Comparison of ENCODE assay signal across 12 mouse cellular contexts in the genomic region with DNA sequence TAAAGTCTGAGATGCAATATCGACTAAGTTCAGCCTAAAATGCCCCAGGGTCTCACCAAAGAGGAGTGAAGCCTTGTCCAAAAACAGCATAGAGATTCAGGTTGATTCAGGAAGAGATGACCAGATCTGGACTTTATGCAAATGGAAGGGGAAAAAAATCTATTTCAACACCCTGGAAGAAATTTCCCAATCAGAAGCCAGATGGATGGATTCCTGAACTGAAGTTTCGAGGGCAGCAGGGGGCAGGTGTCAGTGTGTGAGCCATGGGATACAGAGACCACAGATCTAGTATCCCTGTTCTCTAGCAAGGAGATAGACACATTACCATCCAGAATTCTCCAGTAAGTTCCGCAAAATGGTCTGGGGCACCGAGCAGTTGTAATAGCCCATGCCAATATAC.
"Had no signal": no experiment of that assay in that cellular context is flagged by ENCODE, and none has a peak within 500 bp of the region (broad histone marks: within the 10 kb centered on the region; RNA-seq: fewer than 3 reads in every experiment).

No protein-coding gene starts in this region.

- H3K4me1 ChIP-seq: intestine, embryonic 15.5 days; lung, embryonic 15.5 days had no signal

- H3K27me3 ChIP-seq: intestine, embryonic 15.5 days; limb, embryonic 12.5 days; lung, embryonic 15.5 days; neural tube, embryonic 15.5 days had no signal

- H3K9ac ChIP-seq: intestine, embryonic 15.5 days; limb, embryonic 12.5 days; liver, embryonic 14.5 days; lung, embryonic 15.5 days; neural tube, embryonic 15.5 days had no signal

- H3K4me2 ChIP-seq: intestine, embryonic 15.5 days; limb, embryonic 12.5 days; lung, embryonic 15.5 days; neural tube, embryonic 15.5 days had no signal

- H3K9me3 ChIP-seq: intestine, embryonic 15.5 days; limb, embryonic 12.5 days; lung, embryonic 15.5 days; neural tube, embryonic 15.5 days had no signal

- H3K36me3 ChIP-seq: intestine, embryonic 15.5 days; limb, embryonic 12.5 days; lung, embryonic 15.5 days; neural tube, embryonic 15.5 days had no signal

- H3K27ac ChIP-seq: intestine, embryonic 15.5 days; limb, embryonic 12.5 days; liver, embryonic 14.5 days; lung, embryonic 15.5 days; neural tube, embryonic 15.5 days had no signal

- DNase-seq: kidney, adult 18-20 months; kidney, postnatal 10 days; kidney, postnatal 4 days; midbrain, embryonic 14.5 days; right cerebral cortex, adult 18-20 months; right cerebral cortex, postnatal 25 days had no signal

- H3K4me3 ChIP-seq: intestine, embryonic 15.5 days; limb, embryonic 12.5 days; lung, embryonic 15.5 days; myocyte; neural tube, embryonic 15.5 days had no signal

- ATAC-seq: intestine, embryonic 15.5 days had no signal
